Mouse (Mus musculus): ENCODE results near the gene Ofd1. TPM values are rescaled to one million over a fixed set of nuclear protein-coding genes. Genes with fewer than 3 reads are reported as not detected.
A peak's percentile ranks its signal among the peaks of the same experiment; 100 is the strongest.

Gene Ofd1
- total RNA-seq (2022), result 1 to 10 TPM; 6.6 to 9.7 (median 7.6) TPM

GRCm38 (mm10) chrX:166440616-166441063 lies at the start of gene Ofd1:
Ofd1 (minus strand) TSS chrX:166440704.
- peak; percentile 81 for DNase-seq

DNA sequence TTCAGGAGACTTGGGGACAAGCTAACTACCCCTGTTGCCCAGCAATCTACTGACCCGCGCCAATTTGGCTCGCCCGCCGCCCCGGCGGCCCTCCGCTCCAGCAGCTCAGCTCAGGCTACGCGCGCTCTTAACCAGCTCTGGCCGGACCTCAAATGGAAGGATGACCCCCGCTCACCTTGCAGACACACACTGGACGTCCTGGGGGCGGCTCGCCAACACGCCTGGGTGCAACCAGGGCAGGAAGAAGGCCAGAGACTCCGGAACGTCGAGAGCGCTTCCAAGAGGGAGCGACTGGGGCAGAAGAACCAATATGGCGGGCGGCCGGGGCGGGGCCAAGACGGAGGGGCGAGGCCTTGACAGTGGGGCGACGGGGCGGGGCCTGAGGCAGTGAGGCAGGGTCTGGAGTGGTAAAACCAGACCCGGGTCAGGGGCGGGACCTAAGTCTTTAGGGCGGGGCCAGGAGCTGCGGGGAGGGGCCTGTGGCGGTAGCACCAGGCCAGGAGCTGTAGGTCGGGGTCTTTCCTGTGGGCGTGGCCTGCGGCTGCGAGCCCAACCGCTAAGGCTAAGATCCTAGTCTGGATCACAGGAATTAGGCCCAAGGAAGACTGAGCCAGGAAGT lies 39.0 kb upstream of the Ofd1 start, which contains the start of gene Rab9:
Gene Rab9 (minus strand): TSS at position 503 of the 619 bp plus-strand sequence.
- DNase-seq, result peak; percentile 85

DNA sequence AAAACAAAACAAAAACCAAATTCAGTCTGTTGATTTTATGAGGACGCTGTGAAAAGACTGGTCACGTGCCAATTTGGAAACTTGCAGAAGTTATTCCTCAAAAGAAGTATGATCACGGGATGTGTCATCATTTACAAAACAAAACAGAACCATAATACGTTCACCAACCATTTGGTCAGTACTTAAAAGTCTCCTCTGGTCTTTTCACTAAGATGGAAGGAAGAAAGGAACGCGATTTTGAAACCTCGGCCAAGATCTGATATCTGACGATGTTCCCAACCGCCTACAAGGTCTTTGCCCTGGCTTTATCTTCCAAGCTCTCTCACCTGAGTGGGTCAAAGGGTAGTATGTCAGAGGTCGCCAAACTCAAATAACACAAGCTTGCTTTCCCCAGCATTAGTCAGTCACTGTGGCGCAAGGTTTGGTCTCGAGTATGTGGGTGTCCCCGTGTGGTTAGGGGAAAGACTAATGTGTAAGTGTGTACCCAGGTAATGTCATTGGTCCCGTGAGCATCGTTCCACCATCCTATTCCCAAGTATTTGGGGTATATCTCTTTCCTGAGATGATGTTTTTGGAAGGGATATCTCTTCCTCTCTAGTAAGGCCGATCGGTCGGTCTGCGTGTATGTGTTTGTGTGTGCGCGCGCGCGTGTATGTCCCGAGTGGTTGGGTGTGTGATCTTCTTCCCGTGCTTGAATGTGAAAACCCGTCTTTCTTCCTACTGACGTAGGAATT lies 38.3 kb upstream of the Ofd1 start:
- DNase-seq, result no peak

DNA sequence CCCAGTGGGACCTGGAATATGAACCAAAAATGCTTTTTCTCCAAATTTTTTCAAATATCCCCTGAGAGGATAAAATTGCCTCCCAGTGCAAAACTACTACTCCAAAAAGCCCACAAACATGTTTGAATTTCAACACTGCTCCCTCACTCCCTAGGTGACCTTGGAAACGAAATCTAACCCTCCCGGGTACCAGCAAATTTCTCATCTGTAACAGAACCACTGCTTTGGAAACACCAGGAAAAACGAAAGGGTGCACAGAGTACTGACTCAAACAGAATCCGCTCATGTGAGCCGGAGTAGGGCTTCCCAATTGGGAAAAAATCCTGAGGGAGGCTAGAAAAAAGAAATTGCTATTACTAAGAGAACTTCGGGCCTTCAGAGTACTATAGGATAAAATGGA lies 36.9 kb upstream of the Ofd1 start:
- DNase-seq, result no peak

GRCm38 (mm10) chrX:166472612-166473011 lies 32.1 kb upstream of the Ofd1 start:
- DNase-seq, result no peak

GRCm38 (mm10) chrX:166468321-166468720 lies 27.8 kb upstream of the Ofd1 start:
- no peak for DNase-seq

- DNase-seq, result no peak
Observed at GRCm38 (mm10) chrX:166455525-166455924, 15.0 kb upstream of the Ofd1 start.

- DNase-seq, result no peak
Observed at GRCm38 (mm10) chrX:166454331-166454730, 13.8 kb upstream of the Ofd1 start.

DNA sequence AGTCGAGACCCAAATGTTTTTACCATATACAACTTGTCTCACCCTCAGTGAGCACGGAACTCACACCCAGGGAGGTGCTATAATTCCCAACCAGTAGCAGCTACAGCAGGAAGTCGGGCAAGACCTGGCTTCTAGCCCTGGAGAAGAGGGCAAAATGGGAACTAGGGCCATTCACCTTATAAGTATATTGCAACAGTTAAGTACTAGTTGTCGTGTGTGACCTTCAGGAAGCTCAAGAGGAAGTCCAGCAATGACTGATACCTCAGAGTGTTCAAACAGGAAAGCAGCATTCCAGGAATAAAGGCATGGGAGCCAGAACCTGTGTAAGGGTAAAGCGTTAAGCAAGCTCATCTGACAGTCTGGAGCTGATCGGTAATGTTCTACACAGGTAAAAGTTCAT lies 13.0 kb upstream of the Ofd1 start:
- no peak for DNase-seq

DNA sequence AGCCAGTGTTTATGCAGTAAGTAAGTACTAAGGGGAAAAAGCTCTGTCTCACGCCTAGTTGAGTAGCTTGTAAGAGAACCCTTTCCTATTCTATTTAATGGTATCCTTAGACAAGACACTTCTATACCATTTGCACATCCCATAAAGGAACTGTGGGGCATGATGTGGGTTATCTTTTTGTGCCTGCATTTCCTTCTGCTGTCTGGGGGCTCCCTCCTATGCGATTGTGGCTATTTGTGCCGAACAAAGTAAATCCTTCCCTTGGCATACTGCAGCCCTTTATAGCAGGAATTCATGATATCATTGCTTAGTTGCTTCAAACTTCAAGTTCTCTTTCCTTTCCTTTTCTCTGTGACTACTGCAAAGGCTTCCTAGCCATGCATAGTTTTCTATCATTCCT lies 4.0 kb upstream of the Ofd1 start:
- no peak for DNase-seq

- DNase-seq, result peak; percentile 3
Observed at GRCm38 (mm10) chrX:166440036-166440615, 378 bp downstream of the Ofd1 start, which contains the start of gene Trappc2. Trappc2 (plus strand) TSS chrX:166440574.

DNA sequence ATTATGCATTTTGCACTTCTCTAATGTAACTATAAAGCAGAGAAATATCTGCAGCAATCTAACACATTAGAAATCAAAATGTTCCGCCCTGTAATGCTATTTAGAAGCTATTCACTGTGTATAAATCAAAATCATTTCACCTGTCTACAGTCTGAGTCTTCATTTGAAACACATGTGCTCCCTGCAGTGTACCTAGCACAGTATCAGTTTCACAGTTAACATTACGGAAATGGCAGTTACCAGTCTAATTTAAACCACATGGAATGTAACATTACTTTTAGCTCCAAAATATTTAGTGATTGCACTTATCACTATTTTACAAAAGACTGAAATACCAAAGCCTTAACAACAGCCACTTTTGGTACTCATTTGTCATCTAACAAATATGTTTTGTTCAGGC lies 5.7 kb downstream of the Ofd1 start:
- no peak for DNase-seq

DNA sequence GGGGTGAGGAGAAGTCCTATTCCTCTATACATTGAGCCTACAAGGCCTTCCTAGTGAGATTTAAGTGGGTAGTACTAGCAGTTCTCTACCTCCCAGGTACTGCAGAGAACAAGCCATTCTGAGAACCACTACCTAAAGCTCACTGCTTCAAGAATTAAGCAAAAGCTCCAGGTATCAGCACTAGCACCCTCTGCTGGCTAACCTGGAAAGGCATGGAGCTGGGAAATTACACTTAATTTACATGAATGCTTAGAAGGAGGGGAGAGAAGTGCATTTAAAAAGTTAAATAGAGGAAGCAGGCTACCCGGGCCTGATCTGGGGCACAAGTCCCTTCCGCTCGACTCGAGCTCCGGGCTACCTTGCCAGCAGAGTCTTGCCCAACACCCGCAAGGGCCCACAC lies 24.3 kb downstream of the Ofd1 start:
- DNase-seq, result no peak

- DNase-seq, result no peak
Observed at GRCm38 (mm10) chrX:166407865-166408264, 32.6 kb downstream of the Ofd1 start.

DNA sequence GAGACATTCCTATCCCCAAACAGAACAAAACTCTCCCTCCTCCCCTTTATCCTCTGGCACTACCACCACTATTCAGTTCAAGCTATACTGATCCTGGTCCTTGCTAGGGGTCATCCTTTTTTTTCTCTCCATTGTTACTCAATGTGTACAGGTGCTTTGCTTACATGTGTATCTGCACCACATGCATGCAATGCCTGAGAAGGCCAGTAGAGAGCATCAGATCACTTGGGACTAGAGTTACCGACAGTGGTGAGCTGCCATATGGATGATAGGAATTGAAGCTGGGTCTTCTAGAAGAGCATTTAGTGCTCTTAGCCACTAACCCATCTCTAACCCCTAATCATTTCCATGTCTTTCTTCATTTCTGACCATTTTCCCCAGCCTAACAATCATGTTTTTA lies 46.8 kb downstream of the Ofd1 start:
- DNase-seq, result no peak

DNA sequence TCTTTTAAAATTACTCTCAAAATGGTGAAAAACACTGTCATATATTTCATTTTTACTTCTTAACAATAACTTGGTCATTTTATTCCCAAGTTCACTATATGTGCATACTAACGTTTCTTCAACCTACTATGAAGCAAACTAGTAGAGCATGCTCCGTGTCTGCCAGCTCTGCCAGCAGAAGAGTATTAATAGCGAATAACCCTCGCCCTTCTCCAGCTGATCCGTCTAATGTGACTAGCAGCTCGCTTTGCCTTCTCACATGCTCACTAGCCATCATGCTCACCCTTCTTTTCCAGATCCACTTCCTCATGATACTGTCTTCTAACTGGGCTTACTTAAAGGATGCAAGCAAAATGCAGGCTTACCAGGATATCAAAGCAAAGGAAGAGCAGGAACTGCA lies 53.8 kb downstream of the Ofd1 start:
- DNase-seq, result no peak

GRCm38 (mm10) chrX:166384935-166385334 lies 55.6 kb downstream of the Ofd1 start:
- DNase-seq, result peak; percentile 68

GRCm38 (mm10) chrX:166383606-166384005 lies 56.9 kb downstream of the Ofd1 start:
- DNase-seq, result peak; percentile 35

DNA sequence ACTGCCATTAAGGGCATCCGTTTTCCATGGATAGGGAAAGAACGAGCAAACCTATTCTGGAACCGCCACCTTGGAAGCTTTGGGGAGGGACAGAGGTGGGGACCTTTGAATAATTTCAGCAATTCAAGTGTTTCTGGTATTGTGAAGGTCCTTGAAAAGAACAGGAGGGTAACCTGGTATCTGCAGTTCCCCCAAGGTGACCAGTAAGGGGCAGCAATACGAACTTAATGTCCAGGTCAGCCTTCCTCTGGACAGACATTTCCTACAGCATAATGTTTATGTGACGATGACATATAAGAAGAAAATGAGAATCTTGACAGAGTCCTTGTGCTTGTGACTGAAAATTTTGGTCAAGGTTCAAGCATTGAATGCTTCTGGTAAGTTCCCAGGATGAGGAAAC lies 61.9 kb downstream of the Ofd1 start:
- DNase-seq, result no peak

DNA sequence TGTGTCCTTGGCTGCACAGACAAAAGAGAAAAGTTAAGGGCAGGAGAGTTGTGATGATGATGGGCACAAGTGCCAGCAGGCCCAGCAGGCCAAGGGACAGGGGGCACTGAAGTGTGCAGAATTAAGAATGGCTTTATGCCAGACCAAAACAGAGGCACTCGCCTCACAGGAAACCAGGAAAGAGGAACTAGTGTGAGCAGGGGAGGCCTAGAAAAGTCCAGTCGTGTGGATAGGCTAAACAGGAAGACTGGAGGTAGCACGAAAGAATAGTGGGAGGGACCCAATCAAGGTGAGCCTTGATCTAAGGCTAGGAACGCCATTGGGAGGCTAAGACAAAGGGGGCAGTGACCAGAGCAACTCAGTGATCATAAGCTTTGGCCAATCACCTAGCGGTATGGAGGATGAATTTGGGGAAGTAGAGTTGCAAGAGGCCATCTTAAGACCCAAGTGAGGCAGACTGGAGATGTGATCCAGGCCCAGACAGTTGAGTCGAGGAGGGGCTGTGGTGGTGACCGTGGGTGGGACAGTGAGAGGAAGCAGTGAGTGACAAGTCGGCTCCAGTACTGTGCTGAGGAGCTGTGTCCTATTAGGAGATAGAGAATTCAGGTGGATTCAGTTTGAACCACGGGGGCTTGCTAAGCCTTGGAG lies 63.7 kb downstream of the Ofd1 start:
- DNase-seq, result no peak

- no peak for DNase-seq
Observed at GRCm38 (mm10) chrX:166365458-166366213, 74.9 kb downstream of the Ofd1 start.

DNA sequence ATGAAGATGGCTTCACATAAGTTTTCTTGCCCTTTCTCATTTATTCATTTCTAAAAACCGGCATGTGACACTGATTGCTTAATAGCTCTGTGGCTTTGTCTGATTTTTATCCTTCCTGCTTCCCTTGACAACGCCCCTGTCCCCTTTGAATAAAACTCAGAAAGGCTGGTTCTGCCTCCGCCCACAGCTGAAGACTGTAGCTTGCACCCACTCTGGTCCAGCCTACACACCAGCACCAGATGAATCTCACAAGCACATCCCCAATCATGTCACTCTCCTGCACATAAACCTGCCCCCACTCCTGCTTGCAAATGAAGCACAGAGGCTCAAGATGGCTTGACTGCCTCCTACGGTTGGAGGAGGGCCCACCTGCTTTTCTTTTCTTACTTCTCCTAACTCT lies 80.0 kb downstream of the Ofd1 start:
- no peak for DNase-seq

Data from adrenal gland, adult 8-10 months (tissue).